Mouse (Mus musculus) CH12.LX (cell line): ENCODE data around the gene Brd2. TPM values are rescaled to one million over a fixed set of nuclear protein-coding genes. Genes with fewer than 3 reads are reported as not detected.
A peak's percentile ranks its signal among the peaks of the same experiment; 100 is the strongest.

Source experiments
- DNase-seq: peaks from one replicate; pipeline ENCODE4 v3.0.0-alpha.2; 2013; ENCODE audit errors: extremely low read depth
- H3K27ac ChIP-seq: 2 replicates; pipeline ENCODE4 v1.5.1; 2012; ENCODE audit warnings: low read depth, mild to moderate bottlenecking, control low read depth, moderate library complexity; ENCODE audit not compliant: insufficient read depth
- H3K27me3 ChIP-seq: replicated peaks from 2 replicates; pipeline ENCODE3; 2012; ENCODE audit warnings: inconsistent platforms
- H3K36me3 ChIP-seq, 2 experiments: replicated peaks in 1 of 2; 2 replicates each; pipeline versions ENCODE3 to v1.6.1; 2012; ENCODE audit warnings: inconsistent platforms in 1 of 2, low read length in 1 of 2, mild to moderate bottlenecking in 1 of 2, mixed read lengths in 1 of 2, moderate library complexity in 1 of 2; ENCODE audit not compliant: control insufficient read depth in 1 of 2, insufficient read depth in 1 of 2
- H3K4me1 ChIP-seq, 2 experiments: 2 replicates each; pipeline ENCODE4 v1.6.1; 2012; ENCODE audit warnings: inconsistent platforms in 1 of 2, moderate library complexity in 1 of 2; ENCODE audit not compliant: insufficient read depth in 2 of 2, control insufficient read depth in 1 of 2
- H3K4me2 ChIP-seq: 2 replicates; pipeline ENCODE4 v1.6.1; 2012; ENCODE audit warnings: low read depth, mild to moderate bottlenecking, control low read depth; ENCODE audit not compliant: poor library complexity, insufficient read depth, severe bottlenecking
- H3K4me3 ChIP-seq, 3 experiments: fragments of 150-350 bp in 1 of 3; sonication (generic) in 1 of 3; replicated peaks in 1 of 3; 2 replicates each; pipeline versions ENCODE3 to v1.5.1; 2011 to 2012; ENCODE audit warnings: low read depth in 2 of 3, low read length in 2 of 3, mild to moderate bottlenecking in 2 of 3, moderate library complexity in 2 of 3, control low read depth in 1 of 3, improper control_type of control experiment in 1 of 3, inconsistent platforms in 1 of 3, mixed read lengths in 1 of 3; ENCODE audit not compliant: poor library complexity in 1 of 3
- H3K79me2 ChIP-seq: replicated peaks from 2 replicates; pipeline ENCODE4 v1.6.1; 2012; ENCODE audit warnings: mild to moderate bottlenecking, moderate library complexity; ENCODE audit not compliant: control insufficient read depth, poor library complexity, insufficient read depth, severe bottlenecking; ENCODE audit errors: extremely low read depth
- H3K9ac ChIP-seq: 2 replicates; pipeline ENCODE4 v1.6.1; 2012; ENCODE audit warnings: low read depth, mild to moderate bottlenecking, control low read depth, moderate library complexity; ENCODE audit not compliant: insufficient read depth
- H3K9me3 ChIP-seq: replicated peaks from 2 replicates; pipeline ENCODE3; 2012; ENCODE audit warnings: low read length, inconsistent platforms, mixed read lengths
- BHLHE40 ChIP-seq: IDR thresholded peaks from 2 replicates; pipeline ENCODE4 v1.6.1; 2011; ENCODE audit warnings: mild to moderate bottlenecking, low read depth, low read length, improper control_type of control experiment
- CHD2 ChIP-seq: IDR thresholded peaks from 2 replicates; pipeline ENCODE4 v1.6.1; 2011; ENCODE audit warnings: low read length, improper control_type of control experiment
- CTCF ChIP-seq, 2 experiments: IDR thresholded peaks in 1 of 2; conservative IDR thresholded peaks in 1 of 2; 2 replicates each; pipeline ENCODE4 v1.5.1; 2011 to 2012; ENCODE audit warnings: low read depth in 2 of 2, low read length in 2 of 2, improper control_type of control experiment in 1 of 2, inconsistent platforms in 1 of 2, mild to moderate bottlenecking in 1 of 2, moderate library complexity in 1 of 2
- EP300 ChIP-seq: IDR thresholded peaks from 2 replicates; pipeline ENCODE4 v1.6.1; 2011; ENCODE audit warnings: low read length, improper control_type of control experiment
- ETS1 ChIP-seq: conservative IDR thresholded peaks from 2 replicates; pipeline ENCODE4 v1.6.1; 2012; ENCODE audit warnings: low read depth, mild to moderate bottlenecking, inconsistent platforms, low read length, improper control_type of control experiment, moderate library complexity
- GABPA ChIP-seq: IDR thresholded peaks from 2 replicates; pipeline ENCODE4 v1.6.1; 2012; ENCODE audit warnings: low read depth, low read length, improper control_type of control experiment, inconsistent platforms; ENCODE audit not compliant: insufficient replicate concordance
- IRF4 ChIP-seq: IDR thresholded peaks from 2 replicates; pipeline ENCODE4 v1.6.1; 2014; ENCODE audit warnings: low read depth, mild to moderate bottlenecking, inconsistent platforms, low read length, improper control_type of control experiment
- MAFK ChIP-seq: IDR thresholded peaks from 2 replicates; pipeline ENCODE4 v1.6.1; 2011; ENCODE audit warnings: low read length, improper control_type of control experiment; ENCODE audit not compliant: insufficient replicate concordance
- MAX ChIP-seq: IDR thresholded peaks from 2 replicates; pipeline ENCODE4 v1.6.1; 2011; ENCODE audit warnings: low read length, improper control_type of control experiment
- MYC ChIP-seq: IDR thresholded peaks from 2 replicates; pipeline ENCODE4 v1.6.1; 2011; ENCODE audit warnings: low read depth, mild to moderate bottlenecking, improper control_type of control experiment, low read length
- PAX5 ChIP-seq: IDR thresholded peaks from 2 replicates; pipeline ENCODE4 v1.6.1; 2012; ENCODE audit warnings: low read length, inconsistent platforms, mixed read lengths
- POLR2AphosphoS2 ChIP-seq: IDR thresholded peaks from 2 replicates; pipeline ENCODE4 v1.6.1; 2011; ENCODE audit warnings: low read depth, low read length, improper control_type of control experiment
- SIN3A ChIP-seq: IDR thresholded peaks from 2 replicates; pipeline ENCODE4 v1.6.1; 2012; ENCODE audit warnings: low read length, improper control_type of control experiment, inconsistent platforms
- SMC3 ChIP-seq: IDR thresholded peaks from 2 replicates; pipeline ENCODE4 v1.6.1; 2011; ENCODE audit warnings: low read depth, low read length, improper control_type of control experiment
- TBP ChIP-seq: conservative IDR thresholded peaks from 2 replicates; pipeline ENCODE4 v1.6.1; 2011; ENCODE audit warnings: low read depth, low read length, improper control_type of control experiment
- TCF12 ChIP-seq: IDR thresholded peaks from 2 replicates; pipeline ENCODE4 v1.6.1; 2014; ENCODE audit warnings: low read depth, mild to moderate bottlenecking, inconsistent platforms, low read length, improper control_type of control experiment
- USF2 ChIP-seq: conservative IDR thresholded peaks from 2 replicates; pipeline ENCODE4 v1.6.1; 2011; ENCODE audit warnings: low read depth, low read length, improper control_type of control experiment
- dilution Hi-C: fragments of 300-500 bp; cut with MboI; formaldehyde crosslinking; loops from 2 replicates; pipeline ENCODE4 v1.14.3; 2020; ENCODE audit warnings: low sequenced_read_pairs; ENCODE audit not compliant: extremely low pct_unique_long_range_greater_than_20kb, extremely low pct_ligation_motif_present
- in situ Hi-C: fragments of 300-500 bp; cut with MboI; formaldehyde crosslinking; loops from 3 replicates; pipeline ENCODE4 v1.14.3; 2019; ENCODE audit warnings: low sequenced_read_pairs, low pct_ligation_motif_present, low pct_unique_long_range_greater_than_20kb, mixed read lengths
- polyA plus RNA-seq: library from polyadenylated mRNA; unstranded; fragments of >175 nt; gene quantifications from 2 replicates; pipeline ENCODE4 v1.2.1, GENCODE M21; 2012; ENCODE audit warnings: low read depth; ENCODE audit not compliant: insufficient read length
- total RNA-seq, 2 experiments: library from RNA; depleted of rRNA; stranded (reverse); fragments of 300-350 nt in 1 of 2; fragments of >200 nt in 1 of 2; gene quantifications; 2 replicates each; pipeline ENCODE4 v1.2.3; 2012 to 2014

Gene Brd2
- total and polyA plus RNA-seq, 3 experiments = 101 to 247 (median 141) TPM

DNA sequence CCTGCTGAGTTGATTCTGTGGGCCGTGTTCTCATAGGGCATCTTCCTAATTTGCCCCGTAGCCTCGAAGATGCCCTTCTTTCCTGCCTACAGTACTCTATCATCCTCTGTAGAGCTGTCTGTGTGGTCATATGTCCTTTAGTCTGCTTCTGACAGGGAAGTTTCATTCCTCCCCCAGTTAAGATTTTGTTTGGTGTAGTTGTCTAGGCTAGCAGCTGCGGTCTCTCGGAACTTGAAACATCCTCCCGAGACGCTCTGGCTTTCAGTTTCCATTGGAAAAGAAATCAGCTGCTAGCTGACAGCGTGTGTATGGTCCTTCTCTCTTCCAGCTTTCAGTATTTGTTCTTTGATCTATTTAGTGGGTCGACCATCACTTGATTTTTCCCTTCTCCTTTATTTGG is 17.6 kb downstream of the Brd2 start:
- no peak overlapping the region for H3K9ac ChIP-seq
- in situ Hi-C loops = no loop called here
- peak overlapping the region; percentile 3; the same call in 1 of the 2 replicates for H3K4me2 ChIP-seq
- no peak overlapping the region for H3K27ac ChIP-seq
- no peaks in the 10 kb centered on the region for H3K27me3 ChIP-seq
- H3K4me3 ChIP-seq = no peak overlapping the region
- peaks cover 4% of the 10 kb centered on the region for H3K9me3 ChIP-seq
- peaks cover 4 to 14% of the 10 kb centered on the region in 2 experiments for H3K36me3 ChIP-seq
- no peaks in the 10 kb centered on the region for H3K79me2 ChIP-seq
- peaks cover 17 to 35% of the 10 kb centered on the region in 2 experiments for H3K4me1 ChIP-seq
- TF ChIP-seq IRF4 (peak; percentile 69), GABPA (no peak), PAX5 (no peak), POLR2AphosphoS2 (no peak), TBP (no peak), BHLHE40 (peak; percentile 44; the same call in 1 of the 2 replicates), MAX (peak; percentile 30; the same call in 1 of the 2 replicates), ETS1 (peak; percentile 90), MAFK (0 out of 2 replicates have a peak, but pooled peaks have one; percentile 35), USF2 (no peak), MYC (0 out of 2 replicates have a peak, but pooled peaks have one; percentile 46), TCF12 (peak; percentile 65), EP300 (peak; percentile 76), SIN3A (peak; percentile 89), SMC3 (no peak), CHD2 (peak; percentile 61; the same call in 1 of the 2 replicates)
- TF ChIP-seq, all 38 proteins: peak for 10
- no peak for DNase-seq
- dilution Hi-C loops = no loop called here

GRCm38 (mm10) chr17:34102831-34103230 is 19.6 kb downstream of the Brd2 start:
- peak overlapping the region in 2 of 3 experiments; percentile 33 to 41 for H3K4me3 ChIP-seq
- H3K36me3 ChIP-seq = peaks cover 4 to 6% of the 10 kb centered on the region in 2 experiments
- no peaks in the 10 kb centered on the region for H3K27me3 ChIP-seq
- in situ Hi-C loops (no loop called here), dilution Hi-C loops (no loop called here)
- no peak for DNase-seq
- H3K9me3 ChIP-seq = peaks cover 4% of the 10 kb centered on the region
- no peak overlapping the region for H3K27ac ChIP-seq
- peak overlapping the region; percentile 94 for H3K4me2 ChIP-seq
- H3K4me1 ChIP-seq = peaks cover 22 to 54% of the 10 kb centered on the region in 2 experiments
- TF ChIP-seq CTCF (conservative IDR thresholded peaks at IDR 0.05 in 1 of 2, IDR thresholded peaks at IDR 0.05 in 1 of 2; ENCODE audit: low read depth in 2 of 2, low read length in 2 of 2) (no peak), IRF4 (0 out of 2 replicates have a peak, but pooled peaks have one; percentile 40)
- no peaks in the 10 kb centered on the region for H3K79me2 ChIP-seq
- H3K9ac ChIP-seq = peak overlapping the region; percentile 68
